Mouse (Mus musculus): ENCODE data around the gene Slc35f1. TPM values are rescaled to one million over a fixed set of nuclear protein-coding genes. Genes with fewer than 3 reads are reported as not detected.

Gene Slc35f1
- polyA plus RNA-seq (2015; fragmentation: Illumina TruSeq; extraction: RNeasy Lipid Tissue Mini Kit (QIAGEN cat#74804); ENCODE audit: low read depth, low replicate concordance) = 33.5 TPM

GRCm38 (mm10) chr10:52690334-52690991, at the start of gene Slc35f1:
Slc35f1 (plus strand) TSS chr10:52690533.

